Mouse (Mus musculus) cerebellum, postnatal 36 days (tissue): ENCODE results near the gene Rnf169.
A peak's percentile ranks its signal among the peaks of the same experiment; 100 is the strongest.
"Not testable (repeated sequence)": the region's sequence is repeated elsewhere in the genome, so short reads cannot be mapped to it uniquely, and the experiment has no call there.

ENCODE experiments used
- DNase-seq, 2 experiments: peaks; one replicate each; pipeline ENCODE4 v3.0.0; 2021 to 2022; ENCODE audit warnings: mixed read lengths in 2 of 2

The Rnf169 gene

DNA sequence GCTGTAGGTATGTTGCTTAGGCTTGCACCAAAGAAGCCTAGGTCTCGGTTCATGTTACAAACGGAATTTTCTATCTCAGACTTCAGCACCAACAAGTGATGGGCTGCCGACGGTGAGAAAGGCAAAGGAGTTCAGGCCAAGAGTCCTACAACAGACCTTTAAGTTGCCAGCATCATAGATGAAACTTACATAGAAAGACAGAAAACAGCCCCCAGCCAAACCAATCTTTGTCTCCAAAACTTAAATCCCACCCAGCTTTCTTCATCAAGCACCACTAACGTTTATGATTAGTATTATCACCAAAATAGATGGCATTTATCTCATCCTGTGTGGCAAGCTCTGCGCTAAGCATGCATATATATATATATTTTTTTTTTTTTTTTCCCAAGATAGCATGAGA is 1.2 kb downstream of the Rnf169 start:
- DNase-seq, result no peak

DNA sequence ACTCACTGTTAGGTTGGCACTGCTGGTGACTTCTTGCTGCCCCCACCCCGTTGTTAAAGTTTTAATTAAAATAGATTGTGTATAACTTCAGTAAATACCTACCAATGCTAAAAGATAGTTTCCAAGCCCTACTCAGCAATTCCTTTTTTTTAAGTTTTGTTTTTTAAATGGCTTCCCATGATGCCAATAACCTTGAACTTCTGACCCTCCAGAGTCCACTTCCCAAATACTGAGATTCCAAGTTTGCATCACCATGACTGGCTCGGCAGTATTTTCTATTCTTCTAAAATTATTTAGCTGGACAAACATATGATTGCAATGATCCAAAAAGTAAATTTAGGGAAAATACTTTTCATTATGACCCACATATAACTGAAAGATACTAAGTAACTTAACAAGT is 2.2 kb downstream of the Rnf169 start:
- no peak for DNase-seq

DNA sequence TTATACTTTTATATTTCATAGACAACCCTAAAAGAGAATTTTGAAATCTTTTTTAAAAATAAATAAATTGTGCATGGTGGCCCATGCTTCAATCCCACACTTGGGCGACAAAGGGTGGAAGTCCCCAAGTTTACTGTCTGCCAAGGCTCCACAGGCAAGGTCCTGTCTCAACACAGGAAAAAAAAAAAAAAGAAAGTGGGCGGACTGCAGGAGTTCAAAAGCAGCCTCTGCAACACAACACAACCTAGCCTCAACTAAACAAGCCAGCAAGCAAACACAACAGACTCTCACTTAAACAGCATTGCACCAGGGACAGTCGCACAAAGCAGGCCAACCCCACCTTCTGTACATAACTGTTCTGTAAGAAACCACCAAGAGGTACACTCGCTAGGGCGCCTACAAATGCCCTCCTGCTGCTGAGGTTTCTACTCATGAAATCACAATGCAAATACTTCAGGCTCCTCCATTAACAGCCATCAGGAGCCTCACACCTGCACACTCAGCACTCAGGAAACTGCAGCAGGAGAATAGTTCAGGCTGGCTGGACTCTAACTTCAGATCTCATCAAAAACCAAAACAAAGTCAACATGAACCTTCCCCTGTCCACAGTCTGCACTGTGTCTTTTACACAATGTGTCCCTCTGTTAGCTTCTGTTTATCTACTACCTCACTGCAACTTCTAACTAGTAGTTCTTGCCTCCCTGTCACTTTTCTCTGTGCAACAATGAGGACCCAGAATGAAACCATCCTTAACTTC is 4.3 kb downstream of the Rnf169 start:
- no peak for DNase-seq

DNA sequence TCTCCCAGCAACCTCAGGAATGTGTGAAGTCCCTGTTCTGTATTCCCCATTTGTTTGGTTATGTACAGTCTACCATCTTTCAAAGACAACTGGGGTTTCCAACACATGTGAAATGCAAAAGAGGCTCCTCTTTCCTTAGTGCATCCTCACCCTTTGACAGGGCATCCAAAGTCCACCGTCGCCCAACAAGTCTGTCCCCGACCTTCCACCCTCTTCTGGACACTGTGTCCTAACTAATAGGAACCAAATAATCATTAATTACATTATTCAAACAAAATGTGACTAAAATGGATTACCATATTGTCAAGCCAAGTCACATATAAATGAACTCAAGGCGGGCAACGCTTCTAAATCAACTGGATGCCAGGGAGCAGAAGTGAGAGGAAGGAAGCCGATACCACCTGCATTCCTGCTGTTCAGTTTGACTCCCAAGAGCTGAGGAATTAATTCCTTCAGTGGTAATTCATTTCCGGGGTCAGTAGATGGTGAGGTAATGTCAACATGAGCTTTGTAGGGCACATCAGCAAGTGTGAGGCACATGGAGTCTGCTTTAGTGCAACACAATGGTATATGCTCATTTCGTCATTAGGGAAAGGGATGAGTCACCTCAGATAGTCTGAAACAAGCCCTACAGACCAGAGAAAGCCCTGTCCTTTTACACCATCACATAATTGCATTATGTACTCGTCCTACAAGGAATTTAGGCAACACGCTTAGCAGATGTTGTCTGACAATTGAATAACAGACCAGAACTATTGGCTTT is 5.9 kb downstream of the Rnf169 start:
- no peak for DNase-seq

DNA sequence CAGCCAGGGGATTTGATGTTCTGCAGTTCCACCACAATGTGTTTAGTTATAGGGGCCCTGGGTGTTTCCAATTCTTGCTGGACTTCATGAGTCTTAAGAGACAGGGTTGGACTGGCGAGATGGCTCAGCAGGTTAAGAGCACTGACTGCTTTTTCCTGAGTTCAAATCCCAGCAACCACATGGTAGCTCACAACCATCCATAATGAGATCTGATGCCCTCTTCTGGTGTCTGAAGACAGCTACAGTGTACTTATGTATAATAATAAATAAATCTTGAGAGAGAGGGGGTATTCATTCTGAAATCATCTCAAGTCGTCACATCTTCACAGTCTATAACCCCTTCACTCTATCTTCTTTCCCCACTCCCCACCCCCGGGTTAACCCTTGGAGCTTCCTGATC is 7.3 kb downstream of the Rnf169 start:
- DNase-seq, result not testable (repeated sequence)

DNA sequence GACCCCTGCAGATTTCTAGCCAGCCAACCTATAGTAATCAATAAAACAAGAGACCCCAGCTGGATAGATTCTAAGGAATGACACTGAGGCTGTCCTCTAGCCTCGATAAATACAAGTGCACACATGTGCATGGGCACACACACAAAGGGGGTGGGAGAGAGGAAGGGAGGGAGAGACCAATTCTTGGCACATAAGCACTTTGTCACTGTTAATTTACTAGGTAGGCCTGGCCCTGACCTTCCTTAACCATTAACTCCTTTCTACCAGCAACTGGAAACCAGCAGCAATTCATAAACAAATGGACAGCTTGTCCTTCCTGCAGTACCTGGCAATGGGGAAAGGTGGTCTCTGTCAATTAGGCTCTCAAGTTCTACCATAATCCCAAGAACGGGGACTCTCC is 8.3 kb downstream of the Rnf169 start:
- DNase-seq, result no peak

DNA sequence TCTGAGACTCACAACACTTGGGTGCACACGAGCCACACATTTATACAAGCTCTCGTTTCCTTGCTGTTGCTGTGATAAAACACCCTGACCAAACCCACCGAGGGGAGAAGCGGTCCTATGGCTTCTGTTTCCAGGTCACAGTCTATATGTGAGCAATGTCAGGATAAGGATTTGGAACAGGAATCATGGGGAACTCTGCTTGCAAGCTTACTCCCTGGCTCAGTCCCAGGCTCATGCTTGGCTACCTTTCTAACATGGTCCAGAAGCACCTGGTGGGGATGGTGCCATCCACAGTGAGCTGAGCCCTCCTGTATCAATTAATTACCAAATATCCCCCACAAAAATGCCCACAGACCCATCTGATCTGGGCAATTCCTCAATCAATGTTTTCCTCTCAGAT is 11.1 kb downstream of the Rnf169 start:
- DNase-seq, result peak; percentile 43 to 45

DNA sequence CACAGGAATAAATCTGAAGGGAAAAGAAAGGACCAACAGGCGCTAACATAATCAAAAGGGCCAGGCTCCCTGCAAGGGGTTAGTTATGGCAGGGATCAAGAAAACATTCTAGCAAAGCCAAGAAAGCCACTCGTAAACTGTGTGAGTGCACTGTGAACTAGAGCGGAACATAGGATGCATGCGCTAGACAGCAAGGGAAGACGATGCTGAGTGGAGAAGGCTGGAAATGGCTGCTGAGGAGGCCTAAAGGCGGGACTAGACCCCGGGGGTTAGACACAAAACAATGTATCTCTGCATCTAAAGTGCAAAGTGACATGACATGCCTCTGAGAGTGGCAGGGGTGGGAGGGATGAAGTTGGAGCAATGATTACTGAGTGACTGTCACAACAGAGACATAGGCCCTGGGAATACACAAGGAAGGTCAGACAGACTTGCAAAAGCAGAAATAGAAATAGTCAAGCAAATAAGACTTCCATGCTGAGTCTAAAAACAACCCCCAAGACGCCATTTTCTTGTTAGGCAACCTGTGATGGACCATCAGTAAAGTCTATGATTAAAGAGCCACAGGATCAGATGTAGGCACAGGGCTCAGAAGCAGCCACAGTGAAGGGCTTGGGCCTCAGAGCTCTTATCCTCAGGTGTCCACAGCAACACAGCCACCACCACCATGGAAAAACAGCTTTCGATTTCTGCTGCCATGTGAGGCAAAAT is 14.1 kb downstream of the Rnf169 start:
- no peak for DNase-seq

DNA sequence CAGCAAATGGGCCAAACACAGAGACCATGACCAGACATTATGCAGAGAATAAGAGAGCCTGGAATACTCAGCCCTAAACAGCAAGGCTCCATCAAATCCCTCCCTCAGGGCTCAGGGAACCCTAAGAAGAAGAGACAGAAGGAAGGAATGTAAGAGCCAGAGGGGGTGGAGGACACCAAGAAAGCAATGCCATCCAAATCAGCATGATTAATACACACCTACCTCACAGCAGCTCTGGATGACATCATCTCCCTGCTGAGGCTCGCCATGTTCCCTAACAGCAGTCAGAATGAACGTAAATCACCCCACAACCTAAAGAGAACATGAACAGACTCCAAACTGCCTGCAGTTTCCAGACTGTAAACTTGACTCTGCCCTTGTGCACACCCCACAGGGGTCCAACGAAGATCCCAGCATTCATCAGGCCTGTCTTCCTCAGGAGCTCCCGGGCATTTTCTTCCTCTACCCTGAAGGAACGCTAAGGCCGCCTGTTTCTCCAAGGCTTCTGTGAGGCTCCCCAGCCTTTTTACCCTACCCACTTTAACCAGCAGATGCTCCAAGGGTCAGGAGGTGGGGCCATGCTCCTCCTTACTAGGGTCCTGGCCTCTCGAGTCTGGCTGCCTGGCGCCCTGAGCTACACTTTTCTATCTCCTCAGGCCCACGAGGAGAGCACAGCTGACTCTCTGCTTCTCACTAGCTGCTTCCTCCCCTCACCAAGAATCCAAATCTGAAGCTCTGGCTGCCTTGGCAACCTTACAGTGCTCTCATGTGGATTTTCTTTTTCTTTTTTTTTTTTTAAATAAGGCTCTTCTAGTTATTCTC is 15.0 kb downstream of the Rnf169 start:
- peak in 1 of 2 experiments; percentile 17 for DNase-seq

DNA sequence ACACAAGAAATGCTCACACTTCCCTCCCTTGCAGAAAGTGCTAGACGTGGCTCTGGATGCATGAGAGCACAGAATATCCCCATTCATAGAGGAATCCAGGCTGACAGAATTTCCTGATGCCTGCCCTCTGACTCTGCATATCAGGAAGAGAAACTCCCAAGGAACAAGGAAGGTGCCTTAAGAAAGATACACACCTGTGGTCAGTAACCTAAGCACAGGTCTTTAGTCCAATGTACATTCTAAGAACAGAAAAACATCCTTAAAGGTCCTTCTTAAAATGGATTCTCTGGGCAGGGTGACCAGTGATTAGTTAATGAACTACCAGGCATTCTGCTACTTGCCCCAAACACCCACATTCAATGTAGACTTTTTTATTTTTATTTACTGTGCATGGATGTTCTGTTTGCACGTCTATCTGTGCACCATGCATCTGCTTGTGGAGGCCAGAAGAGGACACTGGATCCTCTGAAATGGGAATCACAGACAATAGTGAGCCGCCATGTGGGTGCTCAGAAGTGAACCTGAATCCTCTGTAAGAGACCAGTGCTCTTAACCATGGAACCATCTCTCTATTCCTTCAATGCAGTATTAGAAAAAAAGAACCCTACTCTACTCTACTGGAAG is 16.9 kb downstream of the Rnf169 start:
- DNase-seq, result no peak

DNA sequence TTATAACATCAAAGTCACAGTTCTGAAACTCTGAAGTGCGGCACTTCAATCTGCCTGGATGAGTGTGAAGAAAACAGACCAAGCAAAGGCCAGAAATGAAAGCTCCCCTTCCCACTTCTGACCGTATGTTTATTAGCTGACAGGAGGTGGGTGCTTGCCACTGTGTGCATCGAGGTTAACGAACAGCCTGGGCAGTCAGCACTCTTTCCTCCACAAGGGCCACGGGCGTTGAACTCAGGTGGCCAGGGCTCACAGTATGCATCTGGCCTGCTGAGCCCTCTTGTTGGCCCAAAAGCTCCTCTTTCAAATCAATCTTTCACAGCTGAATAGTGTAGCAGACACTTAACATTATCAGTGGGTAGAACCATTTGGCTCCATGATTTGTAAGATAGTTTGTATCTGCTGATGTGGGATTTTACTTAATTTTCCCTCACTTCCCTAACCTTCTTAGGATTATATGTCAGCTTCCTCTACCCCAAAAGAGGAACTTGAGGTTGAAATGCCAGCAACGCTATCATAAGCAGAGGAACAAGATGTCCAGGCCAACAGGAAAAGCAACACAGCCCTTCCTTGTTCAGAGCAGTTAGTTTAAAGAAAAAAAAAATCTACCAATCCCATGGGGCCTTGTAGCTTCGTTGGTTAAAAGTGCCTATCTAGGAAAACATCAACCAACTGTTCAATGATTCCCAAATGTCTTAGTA is 17.6 kb downstream of the Rnf169 start:
- no peak for DNase-seq

DNA sequence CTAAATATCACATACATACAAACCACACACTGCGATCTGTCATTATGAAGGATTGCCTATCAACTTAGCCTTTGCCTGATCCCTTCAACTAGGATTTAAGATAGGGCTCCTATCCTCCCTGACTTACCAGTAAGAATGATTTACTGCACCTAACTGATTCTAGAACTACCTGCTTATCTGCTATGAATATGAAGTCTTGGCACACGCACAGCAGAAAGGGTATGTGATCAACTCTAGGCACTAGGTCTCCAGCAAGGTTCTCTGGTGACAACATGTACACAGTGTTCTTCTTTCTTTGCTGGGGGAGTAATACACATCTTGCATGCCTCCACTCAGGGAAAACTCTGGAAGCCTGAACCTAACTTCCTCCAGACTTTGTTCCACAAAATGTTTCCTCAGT is 18.7 kb downstream of the Rnf169 start:
- DNase-seq, result no peak

DNA sequence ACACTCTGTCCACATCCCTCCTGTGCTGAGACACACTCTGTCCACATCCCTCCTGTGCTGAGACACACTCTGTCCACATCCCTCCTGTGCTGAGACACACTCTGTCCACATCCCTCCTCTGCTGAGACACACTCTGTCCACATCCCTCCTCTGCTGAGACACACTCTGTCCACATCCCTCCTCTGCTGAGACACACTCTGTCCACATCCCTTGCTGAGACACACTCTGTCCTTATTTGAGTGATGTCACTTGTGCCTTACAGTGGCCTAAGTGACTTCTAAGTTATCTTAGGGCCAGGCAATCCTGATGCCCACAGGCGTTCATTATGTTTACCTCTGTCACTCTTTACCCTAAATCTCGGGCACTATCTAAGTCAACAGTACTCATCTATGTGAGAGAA is 19.7 kb downstream of the Rnf169 start:
- not testable (repeated sequence) for DNase-seq

DNA sequence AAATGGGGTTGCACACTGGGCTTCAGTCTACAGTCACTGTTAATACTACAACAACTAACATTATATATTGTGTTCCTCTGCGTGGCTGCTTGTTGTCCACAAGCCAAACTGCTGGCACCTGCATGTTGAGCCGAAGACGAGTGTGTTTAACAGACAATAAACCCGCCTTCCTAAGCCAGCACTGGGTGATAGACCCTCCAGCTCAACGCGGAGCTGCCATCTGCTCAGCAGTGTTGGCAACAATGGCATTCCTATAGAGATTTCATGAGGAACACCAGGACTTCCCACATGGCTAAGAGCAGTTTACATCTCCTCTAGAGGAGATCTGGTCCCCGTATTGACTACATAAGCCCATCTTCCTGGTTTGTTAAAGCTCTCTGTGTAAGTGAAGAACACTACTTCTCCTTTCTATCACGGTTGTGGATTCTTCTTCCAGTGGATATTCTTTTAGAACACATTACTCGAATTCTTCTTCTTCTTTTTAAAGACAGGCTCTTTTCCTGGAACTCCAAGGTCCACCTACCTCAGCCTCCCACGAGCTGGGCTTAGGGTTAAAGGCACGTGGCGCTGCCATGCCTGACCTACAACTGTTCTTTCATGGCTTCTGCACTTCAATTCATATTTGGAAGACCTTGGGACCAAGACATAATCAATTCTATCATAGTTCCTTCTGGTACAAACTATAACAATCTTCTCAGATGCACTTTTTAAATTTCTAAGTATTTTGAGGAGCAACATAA is 22.9 kb downstream of the Rnf169 start:
- no peak for DNase-seq

DNA sequence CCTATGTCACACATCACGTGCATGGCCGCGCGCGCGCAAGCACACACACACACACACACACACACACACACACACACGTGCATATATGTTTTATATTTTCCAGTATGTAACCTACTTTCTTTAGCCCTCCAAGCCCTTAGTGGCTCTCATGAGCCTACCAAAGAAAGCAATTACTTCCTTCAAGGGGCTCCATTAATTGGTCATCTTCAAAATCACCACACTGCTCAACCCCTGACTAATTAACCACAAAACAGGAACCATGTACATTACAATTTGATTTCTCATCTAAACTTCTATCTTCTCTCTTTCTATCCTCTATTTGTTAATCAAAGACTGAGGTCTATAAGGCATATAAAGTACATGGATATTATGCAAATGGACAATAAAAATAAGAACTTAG is 24.2 kb downstream of the Rnf169 start:
- DNase-seq, result no peak

DNA sequence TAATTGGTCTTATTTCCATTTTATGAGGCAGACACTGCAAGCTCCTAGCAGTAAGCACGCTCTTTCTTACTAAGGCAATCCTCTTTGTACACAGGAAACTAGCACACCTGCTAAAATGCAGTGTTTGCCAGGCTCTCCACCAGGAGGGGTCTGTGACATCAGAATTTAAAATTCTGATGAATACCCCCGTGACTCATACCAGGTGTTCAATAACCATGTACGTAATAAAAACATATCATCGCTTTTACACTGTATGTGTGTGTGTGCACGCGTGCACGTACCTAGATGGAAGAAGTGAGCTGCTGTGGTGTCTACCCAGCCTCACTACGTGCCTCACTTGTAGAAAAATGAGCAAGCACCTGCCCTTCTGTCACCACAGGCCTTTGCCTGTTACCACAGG is 26.0 kb downstream of the Rnf169 start:
- no peak for DNase-seq

DNA sequence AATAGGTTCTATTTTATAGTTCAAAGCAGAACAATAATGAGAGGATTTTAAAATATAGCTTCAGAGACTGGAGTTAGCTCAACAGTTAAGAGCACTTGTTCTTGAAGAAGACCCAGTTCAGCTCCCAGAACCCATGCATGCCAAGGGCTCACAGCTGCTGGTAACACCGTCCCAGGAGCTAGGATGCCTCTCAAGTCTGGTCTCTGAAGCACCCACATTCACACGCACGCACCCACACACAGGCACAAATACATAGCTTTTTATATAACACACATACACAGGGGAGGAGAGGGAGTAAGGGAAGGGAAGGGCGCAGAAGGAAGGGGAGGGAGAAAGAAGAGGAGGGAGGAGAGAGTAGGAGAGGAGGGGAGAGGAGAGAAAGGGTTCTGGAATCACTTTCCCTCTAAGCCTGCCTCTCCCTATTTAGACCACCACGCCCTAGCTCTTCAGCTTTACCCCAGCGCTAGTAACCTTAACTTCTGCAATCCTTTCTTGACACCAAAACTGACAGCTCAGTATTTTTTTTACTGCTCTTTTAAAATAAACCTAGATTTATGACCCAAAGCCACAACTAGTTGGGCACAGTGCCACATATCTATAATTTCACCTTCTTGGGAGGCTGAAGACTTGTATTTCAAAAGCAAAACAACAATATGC is 26.7 kb downstream of the Rnf169 start:
- DNase-seq, result no peak

DNA sequence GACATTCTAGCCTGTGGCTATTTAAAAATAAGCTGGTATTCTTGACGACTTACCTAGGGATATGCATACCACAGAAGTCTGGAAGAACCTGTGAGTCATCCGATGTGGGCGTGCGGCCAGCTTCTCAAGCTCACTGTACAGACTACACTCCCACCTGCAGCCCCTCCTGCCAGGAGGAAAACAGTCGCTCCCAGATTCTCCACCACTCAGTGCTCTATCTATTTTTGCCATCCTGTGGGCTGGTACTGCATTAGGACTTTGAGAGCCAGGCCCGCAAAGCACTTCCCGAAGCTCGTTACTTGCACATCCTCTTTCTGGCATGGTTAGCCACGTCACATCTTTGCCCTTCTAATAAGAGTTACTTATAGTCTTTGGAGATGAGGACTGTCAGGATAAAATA is 32.9 kb downstream of the Rnf169 start:
- DNase-seq, result peak; percentile 65 to 68

DNA sequence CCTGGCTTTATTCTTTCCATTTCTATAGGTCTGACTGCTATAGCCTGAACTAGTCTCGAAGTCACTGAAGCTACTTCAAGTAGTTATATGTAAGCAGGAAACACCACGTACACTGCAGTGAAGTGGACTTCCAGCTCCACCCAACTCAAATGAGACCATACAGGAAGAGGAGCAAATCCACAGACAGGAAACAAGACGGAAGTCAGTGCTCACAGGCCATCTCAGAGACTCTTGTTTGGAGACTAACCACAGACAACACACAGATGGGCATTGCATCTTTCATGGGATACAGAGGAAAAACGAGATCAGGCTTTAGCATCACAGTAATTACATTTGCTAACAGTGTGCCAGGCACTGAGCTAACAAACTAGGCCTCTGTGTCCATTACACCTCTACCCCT is 33.9 kb downstream of the Rnf169 start:
- DNase-seq, result no peak

DNA sequence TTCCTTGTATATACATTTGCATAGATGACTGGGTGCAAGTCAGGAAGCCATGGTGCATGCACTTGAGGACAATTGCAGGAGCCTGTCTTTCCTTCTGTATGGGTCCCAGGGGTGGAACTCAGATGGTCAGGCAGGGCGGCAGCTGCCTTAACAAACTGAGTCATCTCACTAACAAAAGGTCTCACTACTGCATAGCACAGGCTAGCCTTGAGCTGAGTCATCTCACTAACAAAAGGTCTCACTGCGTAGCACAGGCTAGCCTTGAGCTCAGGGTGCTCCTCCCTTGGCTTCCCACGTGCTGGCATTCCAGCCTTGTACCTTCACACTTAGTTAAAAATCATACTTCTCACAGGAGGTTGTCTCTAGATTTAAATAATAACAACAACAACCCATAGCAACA is 34.3 kb downstream of the Rnf169 start:
- no peak for DNase-seq
